Mouse (Mus musculus) G1E (cell line): ENCODE data around the gene Mbl1. TPM values are rescaled to one million over a fixed set of nuclear protein-coding genes. Genes with fewer than 3 reads are reported as not detected.
A peak's percentile ranks its signal among the peaks of the same experiment; 100 is the strongest.

ENCODE experiments used
- ATAC-seq: 2 replicates; pipeline ENCODE4 v1.8.0; 2016; ENCODE audit warnings: mild to moderate bottlenecking; ENCODE audit not compliant: insufficient number of reproducible peaks, poor library complexity, low FRiP score, severe bottlenecking; ENCODE audit errors: extremely low read depth
- DNase-seq: peaks from one replicate; pipeline ENCODE4 v3.0.0; 2012; ENCODE audit warnings: low spot score
- H3K27me3 ChIP-seq: 2 replicates; pipeline ENCODE4 v1.6.1; 2012; ENCODE audit warnings: mild to moderate bottlenecking, low read length, inconsistent platforms; ENCODE audit not compliant: insufficient read depth
- H3K36me3 ChIP-seq: replicated peaks from 2 replicates; pipeline ENCODE3; 2012; ENCODE audit warnings: mild to moderate bottlenecking, inconsistent platforms
- H3K4me1 ChIP-seq: 2 replicates; pipeline ENCODE4 v1.6.1; 2012; ENCODE audit warnings: low read depth, low read length, inconsistent platforms, mixed read lengths; ENCODE audit not compliant: insufficient read depth
- H3K4me3 ChIP-seq: 2 replicates; pipeline ENCODE4 v1.5.1; 2012; ENCODE audit warnings: low read depth, mild to moderate bottlenecking, inconsistent platforms, low read length, moderate library complexity, mixed read lengths
- H3K9me3 ChIP-seq: replicated peaks from 2 replicates; pipeline ENCODE4 v1.6.1; 2012; ENCODE audit warnings: inconsistent platforms
- CTCF ChIP-seq: IDR thresholded peaks from 2 replicates; pipeline ENCODE4 v1.5.1; 2012; ENCODE audit warnings: low read depth, low read length, inconsistent platforms, mixed read lengths
- GATA1 ChIP-seq: IDR thresholded peaks from 2 replicates; pipeline ENCODE4 v1.6.1; 2012; ENCODE audit warnings: borderline replicate concordance, low read length, inconsistent platforms, mixed read lengths
- GATA2 ChIP-seq: IDR thresholded peaks from 2 replicates; pipeline ENCODE4 v1.6.1; 2012; ENCODE audit warnings: low read depth, low read length, inconsistent platforms, borderline replicate concordance
- POLR2AphosphoS5 ChIP-seq: IDR thresholded peaks from 2 replicates; pipeline ENCODE4 v1.6.1; 2012; ENCODE audit warnings: low read depth, low read length, inconsistent platforms; ENCODE audit not compliant: insufficient replicate concordance
- TAL1 ChIP-seq: conservative IDR thresholded peaks from 2 replicates; pipeline ENCODE4 v1.6.1; 2012; ENCODE audit warnings: low read depth, low read length, inconsistent platforms, mixed read lengths
- polyA plus RNA-seq: library from polyadenylated mRNA; stranded (reverse); fragments of >175 nt; gene quantifications from 2 replicates; pipeline ENCODE4 v1.2.3, GENCODE M21; 2012
- total RNA-seq, 2 experiments: library from RNA; stranded (forward) in 1 of 2; stranded (reverse) in 1 of 2; fragments of 200-1000 nt in 1 of 2; fragments of >200 nt in 1 of 2; fragmentation: Nextera tagmentation in 1 of 2; gene quantifications; 2 replicates each; pipeline ENCODE4 v1.2.3; 2014 to 2017

Gene Mbl1
- total and polyA plus RNA-seq, 3 experiments, result 0.60 TPM; not detected in 2

GRCm38 (mm10) chr14:41147356-41147755 is 3.9 kb upstream of the Mbl1 start:
- no peak overlapping the region for H3K4me3 ChIP-seq
- no peaks in the 10 kb centered on the region for H3K27me3 ChIP-seq
- H3K36me3 ChIP-seq, result no peaks in the 10 kb centered on the region
- ATAC-seq (no peak), DNase-seq (no peak)
- no peak for TF ChIP-seq TAL1
- TF ChIP-seq GATA1, result no peak
- no peak for TF ChIP-seq GATA2
- no peak for TF ChIP-seq CTCF
- TF ChIP-seq POLR2AphosphoS5, result no peak
- H3K4me1 ChIP-seq, result no peaks in the 10 kb centered on the region
- no peaks in the 10 kb centered on the region for H3K9me3 ChIP-seq

GRCm38 (mm10) chr14:41160076-41160475 is 8.8 kb downstream of the Mbl1 start:
- ATAC-seq (no peak), DNase-seq (no peak)
- Histone ChIP-seq H3K4me1 (no peaks in the 10 kb centered on the region), H3K9me3 (no peaks in the 10 kb centered on the region), H3K4me3 (no peak overlapping the region), H3K36me3 (no peaks in the 10 kb centered on the region), H3K27me3 (no peaks in the 10 kb centered on the region)
- TF ChIP-seq POLR2AphosphoS5, result no peak
- TF ChIP-seq GATA1, result no peak
- TF ChIP-seq CTCF, result no peak
- TF ChIP-seq TAL1, result no peak
- no peak for TF ChIP-seq GATA2

- H3K36me3 ChIP-seq, result no peaks in the 10 kb centered on the region
- DNase-seq (no peak), ATAC-seq (no peak)
- no peaks in the 10 kb centered on the region for H3K9me3 ChIP-seq
- H3K4me3 ChIP-seq, result no peak overlapping the region
- no peaks in the 10 kb centered on the region for H3K27me3 ChIP-seq
- no peak for TF ChIP-seq TAL1
- TF ChIP-seq GATA1, result no peak
- TF ChIP-seq CTCF, result no peak
- TF ChIP-seq POLR2AphosphoS5, result no peak
- no peak for TF ChIP-seq GATA2
- no peaks in the 10 kb centered on the region for H3K4me1 ChIP-seq
These were observed 9.5 kb downstream of the Mbl1 start for GRCm38 (mm10) chr14:41160743-41161142.

GRCm38 (mm10) chr14:41162663-41163062 is 11.4 kb downstream of the Mbl1 start:
- no peaks in the 10 kb centered on the region for H3K4me1 ChIP-seq
- TF ChIP-seq TAL1, result no peak
- no peak for TF ChIP-seq GATA2
- TF ChIP-seq CTCF, result peak; percentile 7; the same call in 1 of the 2 replicates
- TF ChIP-seq GATA1, result no peak
- TF ChIP-seq POLR2AphosphoS5, result no peak
- no peaks in the 10 kb centered on the region for H3K36me3 ChIP-seq
- DNase-seq (no peak), ATAC-seq (no peak)
- no peak overlapping the region for H3K4me3 ChIP-seq
- H3K27me3 ChIP-seq, result no peaks in the 10 kb centered on the region
- no peaks in the 10 kb centered on the region for H3K9me3 ChIP-seq

GRCm38 (mm10) chr14:41167278-41167677 is 16.0 kb downstream of the Mbl1 start:
- no peaks in the 10 kb centered on the region for H3K4me1 ChIP-seq
- H3K4me3 ChIP-seq, result no peak overlapping the region
- DNase-seq, result no peak
- TF ChIP-seq GATA1, result no peak
- TF ChIP-seq CTCF, result no peak
- TF ChIP-seq TAL1, result no peak
- TF ChIP-seq GATA2, result no peak
- no peak for TF ChIP-seq POLR2AphosphoS5
- ATAC-seq, result no peak
- H3K27me3 ChIP-seq, result no peaks in the 10 kb centered on the region
- H3K36me3 ChIP-seq, result no peaks in the 10 kb centered on the region
- no peaks in the 10 kb centered on the region for H3K9me3 ChIP-seq

- DNase-seq (no peak), ATAC-seq (no peak)
- TF ChIP-seq POLR2AphosphoS5 (no peak), GATA1 (no peak), TAL1 (no peak), GATA2 (no peak), CTCF (no peak)
- Histone ChIP-seq H3K9me3 (no peaks in the 10 kb centered on the region), H3K27me3 (no peaks in the 10 kb centered on the region), H3K4me3 (no peak overlapping the region), H3K4me1 (no peaks in the 10 kb centered on the region), H3K36me3 (no peaks in the 10 kb centered on the region)
These were observed 17.3 kb downstream of the Mbl1 start for GRCm38 (mm10) chr14:41168567-41168966.
